9 mouse cellular contexts compared by ENCODE assay signal in genomic region chr10:81434361-81435263, GRCm38 (mm10). TPM values are rescaled to one million over a fixed set of nuclear protein-coding genes. Genes with fewer than 3 reads are reported as not detected.
DNase-seq lines count a peak whose midpoint lies in the region; ATAC-seq and TF ChIP-seq lines count a peak whose summit lies in the region.
"Had no signal": no experiment of that assay in that cellular context is flagged by ENCODE, and none has a peak within 500 bp of the region (broad histone marks: within the 10 kb centered on the region; RNA-seq: fewer than 3 reads in every experiment).

No protein-coding gene starts in this region.

- H3K36me3 ChIP-seq in liver, embryonic 11.5 days (ENCODE audit: control insufficient read depth, insufficient read depth, low read length), result no peaks in the 10 kb centered on the region
- no peaks in the 10 kb centered on the region for H3K36me3 ChIP-seq in hindbrain, postnatal 0 days (ENCODE audit: insufficient read depth, low read length)
- no peaks in the 10 kb centered on the region for H3K36me3 ChIP-seq in neural tube, embryonic 14.5 days (ENCODE audit: control insufficient read depth, insufficient read depth, low read length)
- H3K36me3 ChIP-seq: neural tube, embryonic 12.5 days had no signal

- no peak for ATAC-seq in liver, embryonic 11.5 days (replicated peaks; ENCODE audit: low FRiP score)
- ATAC-seq in hindbrain, postnatal 0 days, result no peak
- ATAC-seq in neural tube, embryonic 14.5 days (ENCODE audit: low read depth), result no peak

- H3K9me3 ChIP-seq in liver, embryonic 11.5 days (ENCODE audit: control insufficient read depth, low read length), result no peaks in the 10 kb centered on the region
- H3K9me3 ChIP-seq in hindbrain, postnatal 0 days (ENCODE audit: low read length), result no peaks in the 10 kb centered on the region
- no peaks in the 10 kb centered on the region for H3K9me3 ChIP-seq in neural tube, embryonic 14.5 days (ENCODE audit: control insufficient read depth, low read length)
- H3K9me3 ChIP-seq: neural tube, embryonic 12.5 days had no signal

- peak; percentile 28 for DNase-seq in adrenal gland, adult 2 months
- DNase-seq in adrenal gland, adult 8-10 months, result no peak
- peak; percentile 19 for DNase-seq in liver
- no peak for DNase-seq in liver, embryonic 11.5 days (ENCODE audit: low spot score)
- DNase-seq in cerebellum, adult 9-10 months, result peak; percentile 62
- DNase-seq in hindbrain, postnatal 0 days (ENCODE audit: low spot score), result no peak
- DNase-seq in urinary bladder, postnatal 36 days (ENCODE audit: low spot score in 2 of 2), result no peak

- TF ChIP-seq CTCF in hindbrain, postnatal 0 days (IDR thresholded peaks at IDR 0.05; ENCODE audit: low read depth), result no peak

- H3K4me3 ChIP-seq in liver, embryonic 11.5 days (ENCODE audit: low read depth, low read length), result no peak overlapping the region
- no peak overlapping the region for H3K4me3 ChIP-seq in hindbrain, postnatal 0 days (ENCODE audit: low read length)
- no peak overlapping the region for H3K4me3 ChIP-seq in neural tube, embryonic 14.5 days (ENCODE audit: low read depth, low read length)
- H3K4me3 ChIP-seq: neural tube, embryonic 12.5 days had no signal

- H3K4me2 ChIP-seq in liver, embryonic 11.5 days, result no peak overlapping the region
- H3K4me2 ChIP-seq in hindbrain, postnatal 0 days (ENCODE audit: low read depth, low read length), result no peak overlapping the region
- no peak overlapping the region for H3K4me2 ChIP-seq in neural tube, embryonic 14.5 days (ENCODE audit: low read depth, low read length)

- peaks cover 16% of the 10 kb centered on the region for H3K4me1 ChIP-seq in liver, embryonic 11.5 days (replicated peaks; ENCODE audit: control insufficient read depth, insufficient read depth, low read length)
- peaks cover 27% of the 10 kb centered on the region; the same call in 1 of the 2 replicates for H3K4me1 ChIP-seq in hindbrain, postnatal 0 days (ENCODE audit: insufficient read depth, low read length)
- H3K4me1 ChIP-seq in neural tube, embryonic 14.5 days (ENCODE audit: control insufficient read depth, insufficient read depth, low read length), result peaks cover 12% of the 10 kb centered on the region; the same call in 1 of the 2 replicates

- H3K27ac ChIP-seq in liver, embryonic 11.5 days (ENCODE audit: low read depth, low read length), result no peak overlapping the region
- H3K27ac ChIP-seq in hindbrain, postnatal 0 days, result peak overlapping the region; percentile 65
- 0 out of 2 replicates have a peak overlapping the region, but pooled peaks have one; percentile 22 for H3K27ac ChIP-seq in neural tube, embryonic 14.5 days (ENCODE audit: low read depth, low read length)
- H3K27ac ChIP-seq: neural tube, embryonic 12.5 days had no signal

- peaks cover 17% of the 10 kb centered on the region for H3K27me3 ChIP-seq in liver, embryonic 11.5 days (replicated peaks; ENCODE audit: control insufficient read depth, insufficient read depth, low read length)
- H3K27me3 ChIP-seq in hindbrain, postnatal 0 days (ENCODE audit: insufficient read depth, low read length), result no peaks in the 10 kb centered on the region
- H3K27me3 ChIP-seq in neural tube, embryonic 14.5 days (ENCODE audit: control insufficient read depth, insufficient read depth, low read length), result no peaks in the 10 kb centered on the region

- WGBS in liver, embryonic 11.5 days, result 53% methylated on average over 15 of the region's 15 CpGs
- 61% methylated on average over 15 of the region's 15 CpGs for WGBS in hindbrain, postnatal 0 days
- WGBS in neural tube, embryonic 14.5 days, result 62% methylated on average over 15 of the region's 15 CpGs

- no peak overlapping the region for H3K9ac ChIP-seq in liver, embryonic 11.5 days (ENCODE audit: low read depth, low read length)
- H3K9ac ChIP-seq in hindbrain, postnatal 0 days (replicated peaks; ENCODE audit: low read length), result no peak overlapping the region
- H3K9ac ChIP-seq in neural tube, embryonic 14.5 days (replicated peaks; ENCODE audit: low read depth, low read length), result no peak overlapping the region
- H3K9ac ChIP-seq: neural tube, embryonic 12.5 days had no signal

RNA-seq across cellular contexts. Expression of gene Nfic, which starts 20.8 kb away (rescaled TPM):
- 100 to 1,000 TPM in 1 of 2 experiments, 10 to 100 TPM in 1; 80.8 to 126 TPM for total RNA-seq in adrenal gland, adult 2 months (2021)
- 142 and 171 TPM in 2 replicates for polyA plus RNA-seq in adrenal gland, adult 2 months (2012; rRNA removed)
- total RNA-seq in adrenal gland, adult 8-10 months (2022), result 100 to 1,000 TPM; 113 to 191 (median 144) TPM
- 15.4 and 21.4 TPM in 2 replicates for polyA plus RNA-seq in liver, embryonic 11.5 days (2014; fragmentation: Nextera tagmentation; extraction: Ambion mirVana)
- total RNA-seq in hindbrain, postnatal 0 days (2014; rRNA removed), result 17.2 and 26.5 TPM in 2 replicates
- 33.8 and 34.6 TPM in 2 replicates for polyA plus RNA-seq in hindbrain, postnatal 0 days (2015; fragmentation: Nextera tagmentation; extraction: Ambion mirVana)
- polyA plus RNA-seq in neural tube, embryonic 14.5 days (2014; fragmentation: Nextera tagmentation; extraction: Ambion mirVana), result 21.9 and 25.0 TPM in 2 replicates

RNA-seq across cellular contexts. Expression of gene Smim24, which starts 41.8 kb away (rescaled TPM):
- 1 to 10 TPM; 1.4 to 1.6 TPM for total RNA-seq in adrenal gland, adult 2 months (2021)
- 4.5 and 5.4 TPM in 2 replicates for polyA plus RNA-seq in adrenal gland, adult 2 months (2012; rRNA removed)
- 1 to 10 TPM in 2 of 4 experiments, under 1 TPM in 2; 0.78 to 2.0 (median 0.96) TPM for total RNA-seq in adrenal gland, adult 8-10 months (2022)
- polyA plus RNA-seq in liver, embryonic 11.5 days (2014; fragmentation: Nextera tagmentation; extraction: Ambion mirVana), result 3.8 and 4.5 TPM in 2 replicates
- 2.9 and 3.7 TPM in 2 replicates for total RNA-seq in hindbrain, postnatal 0 days (2014; rRNA removed)
- 1.4 and 1.7 TPM in 2 replicates for polyA plus RNA-seq in hindbrain, postnatal 0 days (2015; fragmentation: Nextera tagmentation; extraction: Ambion mirVana)
- 1.3 and 2.0 TPM in 2 replicates for polyA plus RNA-seq in neural tube, embryonic 14.5 days (2014; fragmentation: Nextera tagmentation; extraction: Ambion mirVana)

RNA-seq across cellular contexts. Expression of gene Gm48552, which starts 45.8 kb away (rescaled TPM):
- total RNA-seq in adrenal gland, adult 2 months (2021), result 1 to 10 TPM in 1 of 2 experiments, not detected in 1; 1.4 TPM
- polyA plus RNA-seq in adrenal gland, adult 2 months (2012; rRNA removed), result 2.5 and 4.4 TPM in 2 replicates
- total RNA-seq in adrenal gland, adult 8-10 months (2022), result 1 to 10 TPM; 2.0 to 4.2 (median 2.6) TPM
- 0.62 and 0.67 TPM in 2 replicates for polyA plus RNA-seq in liver, embryonic 11.5 days (2014; fragmentation: Nextera tagmentation; extraction: Ambion mirVana)
- total RNA-seq in hindbrain, postnatal 0 days (2014; rRNA removed), result 7.5 TPM in 2 replicates
- 2.7 and 4.0 TPM in 2 replicates for polyA plus RNA-seq in hindbrain, postnatal 0 days (2015; fragmentation: Nextera tagmentation; extraction: Ambion mirVana)
- polyA plus RNA-seq in neural tube, embryonic 14.5 days (2014; fragmentation: Nextera tagmentation; extraction: Ambion mirVana), result 2.0 and 4.4 TPM in 2 replicates

RNA-seq across cellular contexts. Expression of gene Celf5, which starts 47.9 kb away (rescaled TPM):
- total RNA-seq in adrenal gland, adult 2 months (2021), result under 1 TPM; 0.55 to 0.78 TPM
- 1.4 and 2.2 TPM in 2 replicates for polyA plus RNA-seq in adrenal gland, adult 2 months (2012; rRNA removed)
- 1 to 10 TPM in 3 of 4 experiments, under 1 TPM in 1; 0.17 to 2.5 (median 1.7) TPM for total RNA-seq in adrenal gland, adult 8-10 months (2022)
- 0.12 TPM in 1 of 2 replicates, not detected in the other for polyA plus RNA-seq in liver, embryonic 11.5 days (2014; fragmentation: Nextera tagmentation; extraction: Ambion mirVana)
- 93.9 and 128 TPM in 2 replicates for total RNA-seq in hindbrain, postnatal 0 days (2014; rRNA removed)
- 40.1 and 43.2 TPM in 2 replicates for polyA plus RNA-seq in hindbrain, postnatal 0 days (2015; fragmentation: Nextera tagmentation; extraction: Ambion mirVana)
- 50.6 and 64.4 TPM in 2 replicates for polyA plus RNA-seq in neural tube, embryonic 14.5 days (2014; fragmentation: Nextera tagmentation; extraction: Ambion mirVana)

RNA-seq across cellular contexts. Expression of gene Gm48551, which starts 50.3 kb away (rescaled TPM):
- total RNA-seq in adrenal gland, adult 2 months (2021), result 1 to 10 TPM; 1.8 to 2.5 TPM
- 2.9 and 6.7 TPM in 2 replicates for polyA plus RNA-seq in adrenal gland, adult 2 months (2012; rRNA removed)
- total RNA-seq in adrenal gland, adult 8-10 months (2022), result 1 to 10 TPM in 2 of 4 experiments, under 1 TPM in 2; 0.65 to 2.9 (median 1.0) TPM
- polyA plus RNA-seq in liver, embryonic 11.5 days (2014; fragmentation: Nextera tagmentation; extraction: Ambion mirVana), result 1.3 and 1.9 TPM in 2 replicates
- 2.1 and 3.3 TPM in 2 replicates for total RNA-seq in hindbrain, postnatal 0 days (2014; rRNA removed)
- 5.3 and 7.0 TPM in 2 replicates for polyA plus RNA-seq in hindbrain, postnatal 0 days (2015; fragmentation: Nextera tagmentation; extraction: Ambion mirVana)
- 4.3 and 6.3 TPM in 2 replicates for polyA plus RNA-seq in neural tube, embryonic 14.5 days (2014; fragmentation: Nextera tagmentation; extraction: Ambion mirVana)

Comparison
In these comparisons a context has a peak if more than half of its experiments do, and no peak if none do; other contexts are left out.
1. DNase-seq: peak in adrenal gland, adult 2 months (single experiment), liver (single experiment) and cerebellum, adult 9-10 months (single experiment); none in adrenal gland, adult 8-10 months (single experiment), liver, embryonic 11.5 days (single experiment), hindbrain, postnatal 0 days (single experiment) and urinary bladder, postnatal 36 days (0 of 2).